Mouse (Mus musculus) kidney, adult 11 months (tissue): ENCODE data around the gene Crlf3.
A peak's percentile ranks its signal among the peaks of the same experiment; 100 is the strongest.
"Not testable (repeated sequence)": the region's sequence is repeated elsewhere in the genome, so short reads cannot be mapped to it uniquely, and the experiment has no call there.

Experiments
- DNase-seq: peaks from one replicate; pipeline ENCODE4 v3.0.0; 2022

Gene Crlf3

DNA sequence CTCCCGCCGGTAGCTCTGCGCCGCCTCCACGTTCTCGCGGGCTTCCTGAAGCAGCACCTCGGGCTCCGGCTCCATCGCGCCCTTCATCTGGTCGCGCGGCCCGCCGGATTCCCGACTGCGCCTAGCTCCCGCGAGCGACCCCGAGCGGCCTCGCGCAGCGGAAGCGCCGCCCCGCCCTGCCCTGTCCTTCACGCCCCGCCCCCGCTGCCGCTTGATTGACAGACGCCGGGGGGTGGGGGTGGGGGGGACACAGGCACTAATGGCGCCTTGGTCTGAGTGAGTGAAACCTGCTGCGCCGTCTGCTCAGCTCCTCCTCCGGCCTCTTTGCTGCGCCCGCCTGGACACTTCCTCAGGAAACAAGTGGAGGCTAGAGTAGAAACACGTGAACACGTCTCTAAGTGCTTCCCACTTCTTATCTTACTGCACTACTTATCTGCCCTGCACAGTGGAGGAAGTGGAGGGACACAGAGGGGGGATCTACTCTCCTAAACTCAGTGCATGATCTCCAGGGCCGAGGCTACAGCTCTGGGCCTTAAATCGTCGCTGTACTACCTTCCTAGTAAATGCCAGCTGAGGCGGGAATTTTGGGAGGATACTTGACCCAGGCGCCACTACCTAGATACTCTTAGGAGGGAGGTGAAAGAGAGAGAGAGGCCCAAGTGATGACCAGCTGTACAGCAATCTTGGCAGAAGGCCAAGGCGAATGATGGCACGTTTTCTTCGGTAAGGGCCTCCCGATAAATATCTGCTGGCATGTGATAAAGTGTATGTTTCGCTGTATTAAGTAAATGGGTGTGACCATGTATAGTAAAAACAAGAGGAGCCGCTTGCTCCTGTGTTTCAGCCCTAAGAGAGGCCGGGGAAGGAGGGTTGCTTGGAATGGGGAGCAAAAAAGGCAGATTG, at the start of gene Crlf3:
Gene Crlf3 (minus strand): TSS at position 166 of the 903 bp plus-strand sequence.
- DNase-seq: peak; percentile 92

DNA sequence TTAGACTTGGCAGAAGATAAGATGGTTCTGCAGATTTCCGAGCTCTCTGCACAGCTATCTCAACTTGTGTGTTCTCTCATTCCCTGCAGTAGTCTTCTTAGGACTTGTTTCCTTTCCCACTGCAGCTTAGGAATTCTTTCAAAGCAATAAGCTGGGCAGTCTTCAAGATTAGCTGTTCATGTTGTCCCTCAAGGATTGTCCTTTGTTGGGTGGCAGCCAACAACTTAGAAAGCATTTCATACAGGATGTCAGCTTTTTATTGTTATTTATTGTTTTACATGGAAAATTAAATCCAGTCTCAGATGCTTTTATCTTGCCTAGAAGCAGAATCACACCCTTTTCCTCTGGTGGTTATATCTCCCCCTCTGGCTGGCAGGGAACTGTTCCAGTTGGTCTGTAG, 35.6 kb upstream of the Crlf3 start:
- no peak for DNase-seq

DNA sequence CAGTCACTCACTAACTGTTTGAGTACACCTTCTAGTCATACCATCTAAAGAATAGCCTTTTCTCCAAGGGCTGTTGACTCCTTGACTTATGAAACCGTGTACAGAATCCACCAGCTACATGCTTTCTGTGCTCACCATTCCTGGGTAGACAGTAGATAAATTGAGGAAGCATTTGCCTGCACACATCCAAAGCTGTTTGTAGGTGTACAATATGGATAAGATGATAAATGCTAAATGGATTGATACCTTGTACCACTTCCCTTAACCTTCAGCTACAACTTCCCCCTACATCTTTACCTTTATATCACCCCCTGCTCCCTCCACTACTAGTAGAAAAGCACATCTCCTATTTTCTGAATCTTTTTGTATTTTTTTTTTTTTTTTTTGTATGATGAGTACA, 23.6 kb upstream of the Crlf3 start:
- DNase-seq: no peak

DNA sequence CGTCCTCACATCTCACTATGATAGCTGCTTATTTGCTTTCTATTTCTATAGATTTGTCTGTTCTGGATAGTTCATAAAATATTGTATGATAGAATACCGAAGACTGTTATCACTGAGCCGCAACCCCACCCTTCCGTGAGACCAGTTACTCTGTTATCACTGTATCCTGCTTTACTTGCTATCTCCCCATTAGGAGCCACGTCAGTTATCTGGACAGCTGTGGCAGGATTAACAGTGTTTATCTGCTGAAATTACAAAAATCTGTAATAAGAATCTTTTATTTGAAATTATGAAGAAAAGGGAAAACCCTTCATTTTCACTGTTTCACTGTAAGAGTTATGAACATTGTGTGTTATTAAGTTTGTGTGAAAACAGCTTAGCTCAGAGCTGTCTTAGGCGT, 20.5 kb upstream of the Crlf3 start:
- DNase-seq: no peak

DNA sequence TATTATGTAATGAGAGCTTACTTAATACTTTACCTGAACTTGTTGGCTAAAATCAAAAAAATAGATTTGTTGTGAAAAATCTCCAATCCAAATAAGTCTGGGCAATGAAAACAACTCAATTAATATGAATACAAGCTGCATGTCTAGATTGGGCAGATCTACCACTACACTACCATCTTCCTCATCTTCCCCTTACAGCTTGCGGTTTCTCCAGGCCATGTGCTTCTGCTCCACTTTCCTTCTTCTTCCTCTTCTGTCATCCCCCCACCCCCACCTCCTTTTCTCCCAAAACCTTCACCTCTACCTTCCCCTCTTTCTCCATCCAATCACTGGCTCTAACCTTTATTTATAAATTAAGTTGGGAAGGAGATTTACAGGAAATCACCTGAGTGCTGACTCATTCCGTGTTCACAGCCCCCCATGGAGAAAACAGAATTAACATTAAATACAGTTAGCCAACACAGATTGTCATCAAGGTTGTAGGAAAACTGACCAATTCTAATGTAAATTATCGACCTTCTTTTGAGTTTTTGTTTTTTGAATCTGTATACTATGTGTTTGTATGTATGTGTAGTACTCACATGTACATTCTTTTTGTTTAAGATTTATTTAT, 17.8 kb upstream of the Crlf3 start:
- no peak for DNase-seq

DNA sequence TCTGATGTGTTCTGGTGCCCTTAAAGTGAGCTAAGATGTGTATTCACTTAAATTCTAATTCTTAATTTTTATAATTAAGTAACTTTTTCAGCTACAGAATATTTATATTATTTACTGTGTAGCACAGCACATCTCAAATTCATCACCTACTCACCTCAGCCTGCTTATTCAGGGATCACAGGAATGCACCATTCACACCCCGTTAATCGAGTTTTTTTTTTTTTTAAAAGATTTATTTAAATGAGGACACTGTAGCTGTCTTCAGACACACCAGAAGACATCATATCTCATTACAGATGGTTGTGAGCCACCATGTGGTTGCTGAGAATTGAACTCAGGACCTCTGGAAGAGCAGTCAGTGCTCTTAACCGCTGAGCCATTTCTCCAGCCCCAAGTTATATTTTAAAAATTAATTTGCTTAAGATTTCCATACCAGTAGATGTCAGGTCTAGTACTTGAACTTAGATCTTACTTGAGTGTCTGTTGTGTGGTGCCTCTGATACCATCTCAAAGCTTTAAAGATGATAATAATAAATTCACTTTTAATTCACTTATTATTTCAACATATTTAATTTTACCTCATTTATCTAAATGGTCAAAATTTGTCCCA, 9.9 kb upstream of the Crlf3 start:
- no peak for DNase-seq

DNA sequence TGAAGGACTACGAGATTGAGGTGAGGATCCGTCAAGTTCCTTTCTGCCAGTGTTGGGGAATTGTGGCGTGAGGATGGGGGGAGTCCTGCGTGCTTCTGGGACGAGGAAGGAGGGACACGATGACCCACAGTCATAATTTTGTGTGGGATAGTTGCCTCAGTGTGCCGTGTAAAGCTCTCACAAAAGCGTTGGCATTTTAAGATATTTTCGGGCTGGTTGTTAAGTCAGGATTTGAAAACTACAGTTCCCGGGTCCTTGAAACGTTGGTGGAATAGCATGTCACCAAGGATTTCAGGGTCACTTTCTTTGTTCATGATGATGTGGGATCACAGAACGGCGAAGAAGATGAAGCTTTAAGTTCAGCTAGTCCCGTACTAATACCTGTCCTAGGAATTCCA, 9.0 kb upstream of the Crlf3 start:
- DNase-seq: no peak

DNA sequence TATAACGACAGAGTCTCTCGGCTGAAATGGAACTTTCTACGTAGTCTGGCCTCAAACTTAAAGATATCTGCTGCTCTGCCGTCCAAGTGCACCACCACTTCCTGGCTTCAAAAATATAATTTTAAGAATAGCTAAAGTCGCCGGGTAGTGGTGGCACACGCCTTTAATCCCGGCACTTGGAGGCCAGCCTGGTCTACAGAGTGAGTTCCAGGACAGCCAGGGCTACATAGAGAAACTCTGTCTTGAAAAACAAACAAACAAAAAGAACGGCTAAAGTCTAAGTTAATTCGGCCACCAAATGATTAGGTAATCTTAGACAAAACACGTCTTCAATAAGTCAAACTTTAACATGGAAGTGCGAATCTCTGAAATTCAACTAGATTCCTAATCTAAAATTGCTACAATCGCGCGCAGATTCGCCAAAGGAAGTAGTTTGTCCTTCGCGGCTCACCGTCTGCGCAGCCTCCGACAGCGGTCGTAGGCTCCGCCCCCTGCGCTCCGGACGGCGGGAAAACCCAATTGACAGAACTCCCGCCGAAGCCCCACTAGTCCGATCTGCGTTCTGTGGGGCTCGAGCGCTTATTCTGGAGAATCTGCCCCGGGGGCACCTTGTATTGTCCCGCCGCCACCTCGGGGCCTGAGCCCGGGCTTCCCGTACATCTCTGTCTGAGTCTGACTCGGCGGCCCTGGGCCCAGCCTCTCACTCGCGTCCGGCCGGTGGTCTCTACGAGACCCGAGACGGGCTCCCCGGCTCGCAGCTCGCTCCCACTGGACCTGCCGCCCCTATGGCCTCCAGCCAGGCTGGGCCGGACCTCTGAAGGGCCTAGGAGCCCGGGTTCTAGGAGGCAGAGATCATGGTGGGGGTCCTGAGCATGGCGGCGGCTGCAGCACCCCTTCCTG, 8.4 kb upstream of the Crlf3 start, which contains the start of gene Atad5:
Gene Atad5 (plus strand): TSS at position 484 of the 900 bp plus-strand sequence.
- peak; percentile 76 for DNase-seq

DNA sequence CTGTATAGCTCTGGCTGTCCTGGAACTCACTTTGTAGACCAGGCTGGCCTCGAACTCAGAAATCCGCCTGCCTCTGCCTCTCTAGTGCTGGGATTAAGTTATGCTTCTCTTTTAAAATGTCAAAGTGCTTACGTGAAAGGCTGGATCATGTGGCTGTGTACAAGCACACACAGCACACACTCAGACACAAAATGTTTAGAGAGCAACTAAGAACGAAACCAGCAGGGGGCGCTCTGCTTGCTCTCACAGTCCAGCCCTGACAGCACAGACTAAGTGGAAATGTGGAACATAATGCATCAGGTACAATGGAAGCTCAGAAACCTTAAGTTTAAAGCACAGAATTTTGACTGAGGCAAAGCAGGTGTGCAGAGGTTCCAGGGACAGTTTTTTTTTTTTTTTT, 6.1 kb upstream of the Crlf3 start:
- DNase-seq: peak; percentile 84

DNA sequence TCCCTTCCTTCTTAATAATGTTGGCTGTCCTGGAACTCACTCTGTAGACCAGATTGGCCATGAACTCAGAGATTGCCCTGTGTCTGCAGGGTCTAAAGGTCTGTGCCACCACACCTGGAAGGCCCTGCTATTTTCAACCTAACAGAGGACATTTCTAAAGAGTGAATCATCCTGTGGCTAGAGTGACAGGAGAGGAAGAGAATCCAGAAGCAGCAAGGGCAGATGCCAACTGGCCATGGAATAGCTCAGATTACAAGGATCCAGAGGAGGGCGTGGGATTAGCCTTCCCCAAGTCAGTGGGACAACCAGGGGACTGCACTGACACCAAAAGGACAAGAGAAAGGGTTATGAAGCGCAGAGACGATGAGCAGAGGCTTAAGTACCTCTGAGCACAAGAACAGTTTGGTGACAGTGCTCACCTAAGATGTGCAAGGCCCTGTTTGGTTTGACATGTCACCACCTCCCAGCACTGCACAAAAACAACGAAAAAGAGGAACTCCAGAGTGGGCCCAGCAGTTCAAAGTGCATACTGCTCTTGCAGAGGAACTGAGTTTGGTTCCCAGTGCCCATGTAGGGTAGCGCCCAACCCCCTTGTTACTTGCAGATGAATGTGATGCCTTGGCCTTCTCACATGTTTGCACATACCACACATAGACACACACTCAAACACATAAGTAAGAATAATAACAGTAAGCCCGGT, 4.7 kb upstream of the Crlf3 start:
- DNase-seq: no peak

DNA sequence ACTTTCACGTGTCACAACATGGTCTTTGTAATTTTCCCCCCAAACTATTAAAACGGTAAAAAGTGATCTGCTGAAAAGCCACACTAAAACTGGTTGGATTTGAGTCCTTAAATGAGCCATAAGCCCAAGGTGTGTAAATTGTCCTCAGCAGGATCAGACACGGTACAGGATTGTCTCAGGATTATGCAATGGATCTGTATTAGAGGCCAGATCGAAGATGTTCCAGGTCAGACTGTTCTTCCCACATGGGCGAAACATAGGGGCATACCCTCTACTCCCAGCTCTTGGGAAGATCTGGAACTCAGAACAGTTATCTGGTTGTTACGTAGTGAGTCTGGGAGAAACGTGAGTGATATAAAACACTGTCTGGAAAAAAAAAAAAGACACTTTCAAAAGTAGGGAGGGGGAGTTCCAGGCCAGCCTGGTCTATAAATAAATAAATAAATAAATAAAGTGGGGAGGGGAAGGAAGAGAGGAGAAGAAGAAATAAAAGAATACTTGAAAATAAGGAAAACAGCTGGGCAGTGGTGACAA, 1.1 kb upstream of the Crlf3 start:
- DNase-seq: no peak

DNA sequence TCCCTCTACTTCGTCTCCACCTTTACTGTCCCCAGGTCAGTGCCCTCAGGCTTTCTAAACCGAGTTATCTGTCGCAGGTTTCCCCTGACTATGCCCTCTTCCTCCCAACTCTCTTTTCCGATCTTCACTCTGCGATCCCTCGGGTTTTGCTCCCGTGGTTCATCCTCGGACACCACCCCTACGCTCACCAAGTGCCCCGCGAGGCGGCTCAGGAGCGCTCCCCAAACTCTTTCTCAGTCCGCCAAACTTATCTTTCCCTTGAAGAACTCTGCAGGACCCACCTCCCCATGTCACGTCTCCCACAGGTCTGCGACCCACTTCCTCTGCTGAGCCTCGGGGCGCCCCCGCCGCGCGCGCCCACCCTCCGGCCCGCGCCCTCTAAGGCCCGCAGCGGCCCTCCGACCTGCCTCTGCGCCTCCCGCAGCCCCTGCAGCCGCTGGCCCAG, 388 bp downstream of the Crlf3 start:
- no peak for DNase-seq

DNA sequence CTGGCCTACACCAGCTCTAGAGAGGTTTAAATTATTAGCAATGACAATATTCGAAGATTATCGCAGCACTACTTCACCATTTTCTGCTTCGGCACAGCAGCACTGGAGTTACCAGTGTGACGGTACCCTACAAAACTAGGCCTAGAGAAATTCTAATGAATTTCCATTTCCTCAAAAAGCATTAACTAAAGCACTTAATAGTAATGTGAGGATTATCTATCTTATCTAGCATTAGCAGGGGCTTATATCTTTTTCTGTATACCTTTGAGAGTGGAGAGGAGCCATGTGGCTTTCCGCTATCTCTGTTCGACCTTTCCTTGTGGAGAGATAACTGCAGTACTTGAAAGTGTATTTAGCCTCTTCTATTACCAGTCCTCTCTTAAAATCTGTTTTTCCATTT, 1.0 kb downstream of the Crlf3 start:
- no peak for DNase-seq

DNA sequence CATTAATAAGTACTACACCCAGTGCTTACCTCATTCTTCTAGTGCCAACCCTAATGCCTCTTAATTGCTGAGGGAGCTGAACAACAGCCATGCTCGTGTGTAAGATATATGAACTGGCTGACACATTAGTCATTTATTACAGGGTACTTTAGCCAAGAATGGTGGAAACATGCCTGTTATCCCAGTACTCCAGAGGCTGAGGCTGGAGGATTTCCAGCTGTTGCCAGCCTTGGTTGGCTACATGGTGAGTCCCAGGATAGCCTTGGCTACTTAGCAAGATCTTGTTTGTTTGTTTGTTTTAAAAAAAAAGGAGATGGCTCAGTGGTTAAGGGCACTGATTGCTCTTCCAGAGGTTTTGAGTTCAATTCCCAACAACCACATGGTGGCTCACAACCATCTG, 2.0 kb downstream of the Crlf3 start:
- DNase-seq: no peak

DNA sequence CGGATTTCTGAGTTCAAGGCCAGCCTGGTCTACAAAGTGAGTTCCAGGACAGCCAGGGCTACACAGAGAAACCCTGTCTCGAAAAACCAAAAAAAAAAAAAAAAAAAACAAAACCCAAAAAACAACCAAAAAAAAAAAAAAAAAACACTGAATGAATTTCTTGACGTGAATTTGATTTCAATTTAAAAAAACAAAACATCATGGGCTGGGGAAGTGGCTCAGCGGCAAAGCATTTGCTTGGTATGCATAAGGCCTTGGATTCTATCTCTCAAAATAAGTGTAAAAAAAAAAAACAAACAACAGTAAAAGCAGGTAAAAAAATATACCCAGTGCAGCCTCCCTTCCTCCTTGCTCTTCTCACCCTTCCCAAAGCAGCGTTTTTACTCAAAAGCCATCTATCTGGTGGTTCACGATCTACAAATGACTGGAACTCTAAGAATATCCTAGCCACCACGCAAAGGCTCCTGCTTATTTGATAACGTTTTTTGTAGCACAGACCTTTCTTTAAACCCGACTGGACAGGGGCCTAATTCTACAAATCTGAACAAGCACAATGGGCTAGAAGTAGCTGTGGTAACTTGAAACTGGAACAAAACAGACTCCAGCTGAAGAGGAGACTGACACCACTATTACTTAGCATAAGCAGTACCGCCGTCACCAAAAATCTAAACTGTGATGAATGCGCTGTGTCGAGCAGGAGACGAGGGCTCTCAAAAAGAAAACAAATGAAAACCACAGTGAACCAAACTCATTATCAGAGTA, 2.8 kb downstream of the Crlf3 start:
- no peak for DNase-seq

DNA sequence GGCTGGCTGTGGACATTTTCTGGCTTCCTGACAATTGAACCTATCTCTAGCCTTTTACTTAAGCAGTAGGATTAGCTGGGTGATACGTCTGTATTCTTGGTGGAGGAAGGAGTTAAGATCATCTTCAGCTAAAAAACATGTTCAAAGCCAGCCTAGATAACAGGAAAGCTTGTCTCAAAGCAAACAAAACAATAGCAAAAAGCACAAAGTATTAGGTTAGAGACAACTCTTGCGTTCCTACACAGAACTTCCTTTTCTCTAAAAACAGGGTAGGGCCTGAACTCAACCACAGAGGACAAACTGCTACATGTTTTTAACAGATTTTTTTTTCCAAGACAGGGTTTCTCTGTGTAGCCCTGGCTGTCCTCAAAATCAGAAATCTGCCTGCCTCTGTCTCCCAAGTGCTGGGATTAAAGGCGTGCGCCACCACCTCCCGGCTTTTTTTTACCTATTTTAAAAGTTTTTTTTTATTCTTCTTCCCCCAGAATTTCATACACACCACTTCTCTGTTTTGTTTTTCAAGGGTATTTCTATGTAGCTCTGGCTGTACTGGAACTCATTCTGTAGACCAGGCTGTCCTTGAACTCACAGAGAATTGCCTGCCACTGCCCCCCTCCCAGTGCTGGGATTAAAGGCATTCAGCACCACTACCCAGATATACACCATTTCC, 5.0 kb downstream of the Crlf3 start:
- DNase-seq: no peak

DNA sequence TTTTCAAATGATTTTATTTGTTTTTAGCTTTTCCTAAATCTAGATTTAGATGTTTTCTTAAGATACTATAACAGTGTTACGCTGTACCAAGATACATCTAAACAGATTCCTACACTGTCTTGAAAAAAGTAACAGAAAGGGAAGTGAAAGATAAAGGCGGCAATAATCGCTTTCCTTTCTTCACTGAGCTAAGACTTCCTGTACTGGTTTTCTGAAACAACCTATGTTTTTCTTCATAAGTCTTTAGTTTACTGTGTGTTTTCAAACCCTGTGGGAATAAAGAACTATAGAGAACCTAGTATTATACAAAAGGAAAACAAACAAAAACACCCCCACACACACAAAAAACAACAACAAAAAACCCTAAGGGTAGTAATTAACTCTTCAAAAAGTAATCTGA, 8.4 kb downstream of the Crlf3 start:
- no peak for DNase-seq

DNA sequence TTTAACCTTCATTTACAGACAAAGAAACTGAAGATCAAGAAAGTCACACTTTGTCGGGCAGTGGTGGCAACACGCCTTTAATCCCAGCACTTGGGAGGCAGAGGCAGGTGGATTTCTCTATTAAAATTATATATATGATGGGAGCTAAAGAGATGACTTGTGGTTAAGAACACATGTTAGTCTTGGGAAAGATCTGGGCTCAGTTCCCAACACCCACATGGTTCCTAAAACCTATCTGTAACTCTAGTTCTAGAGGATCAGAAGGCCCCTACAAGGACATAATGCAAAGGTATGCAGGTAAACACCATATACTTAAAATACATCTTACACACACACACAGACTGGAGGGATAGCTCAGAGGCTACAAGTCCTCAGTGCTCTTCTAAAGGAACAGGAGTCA, 9.8 kb downstream of the Crlf3 start:
- no peak for DNase-seq

DNA sequence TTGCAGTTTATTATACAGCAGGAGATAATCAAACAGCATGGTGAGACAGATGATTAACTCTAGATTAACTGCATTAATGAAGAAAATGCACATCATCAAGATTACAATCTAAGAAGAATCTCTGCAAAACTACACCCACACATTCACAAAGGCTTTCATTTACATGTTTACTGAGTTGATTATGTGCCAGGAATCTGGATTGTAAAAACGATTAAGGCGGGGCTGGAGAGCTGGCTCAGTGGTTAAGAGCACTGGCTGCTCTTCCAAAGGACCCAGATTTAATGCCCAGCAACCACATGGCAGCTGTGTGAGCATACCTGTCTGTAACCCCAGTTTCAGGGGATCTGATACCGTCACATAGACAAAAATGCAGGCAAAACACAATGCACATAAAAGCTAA, 11.0 kb downstream of the Crlf3 start:
- DNase-seq: no peak

DNA sequence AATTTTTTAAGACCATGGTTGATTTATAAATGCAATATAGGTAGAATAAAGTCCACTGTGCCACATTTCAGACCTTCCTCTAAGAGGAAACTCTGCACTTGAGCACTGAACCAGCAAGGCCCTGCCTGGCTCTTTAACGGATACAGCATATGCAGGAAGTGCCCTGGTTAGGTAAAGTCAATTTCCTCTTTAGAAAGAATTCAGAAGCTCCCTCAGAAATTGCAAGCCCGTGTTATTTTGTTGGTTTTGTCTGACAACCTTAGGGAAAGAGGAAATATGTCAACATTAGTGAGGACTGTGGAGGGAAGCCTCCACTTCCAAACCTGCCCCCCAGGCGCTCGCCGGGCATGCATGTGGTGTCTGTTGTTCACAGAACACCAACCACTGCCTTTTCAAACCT, 13.2 kb downstream of the Crlf3 start:
- no peak for DNase-seq

DNA sequence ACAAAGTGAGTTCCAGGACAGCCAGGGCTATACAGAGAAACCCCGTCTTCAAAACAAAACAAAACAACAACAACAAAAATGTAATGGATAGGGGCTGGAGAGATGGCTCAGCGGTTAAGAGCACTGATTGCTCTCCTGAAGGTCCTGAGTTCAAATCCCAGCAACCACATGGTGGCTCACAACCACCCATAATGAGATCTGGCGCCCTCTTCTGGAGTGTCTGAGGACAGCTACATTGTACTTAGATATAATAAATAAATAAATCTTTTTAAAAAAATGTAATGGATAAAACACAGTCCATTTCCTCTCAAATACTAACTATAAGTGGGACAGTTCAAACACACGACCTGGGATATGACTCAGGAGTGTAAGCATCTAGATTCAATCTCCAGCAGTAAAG, 14.4 kb downstream of the Crlf3 start:
- DNase-seq: not testable (repeated sequence)
